Mouse (Mus musculus): ENCODE results near the gene Vmn1r36. TPM values are rescaled to one million over a fixed set of nuclear protein-coding genes. Genes with fewer than 3 reads are reported as not detected.
"Not testable (repeated sequence)": the region's sequence is repeated elsewhere in the genome, so short reads cannot be mapped to it uniquely, and the experiment has no call there.

Gene Vmn1r36
- total RNA-seq (2014; rRNA removed): not detected in 2 replicates
- polyA plus RNA-seq (2015; fragmentation: Nextera tagmentation; extraction: Ambion mirVana): not detected in 2 replicates

GRCm38 (mm10) chr6:66719068-66719467 is at the start of gene Vmn1r36:
TSS of gene Vmn1r36 (minus strand) at chr6:66719168.
- 58% methylated on average over 2 of the region's 2 CpGs for WGBS
- H3K36me3 ChIP-seq (ENCODE audit: insufficient read depth); ATAC-seq: not testable (repeated sequence)

GRCm38 (mm10) chr6:66729082-66729481 is 10.1 kb upstream of the Vmn1r36 start, which contains the start of gene Vmn1r37:
TSS of gene Vmn1r37 (plus strand) at chr6:66729382.
- H3K4me3 ChIP-seq (ENCODE audit: low read depth, low read length); H3K9me3 ChIP-seq (ENCODE audit: low read length); H3K4me2 ChIP-seq (ENCODE audit: low read depth); H3K4me1 ChIP-seq (ENCODE audit: insufficient read depth); H3K36me3 ChIP-seq (ENCODE audit: insufficient read depth); ATAC-seq; H3K9ac ChIP-seq; H3K27me3 ChIP-seq (ENCODE audit: insufficient read depth, low read length); DNase-seq; H3K27ac ChIP-seq (ENCODE audit: low read depth, low read length): not testable (repeated sequence)

More at GRCm38 (mm10) chr6:66719068-66719467, at the start of gene Vmn1r36:
- H3K9me3 ChIP-seq (ENCODE audit: low read length); H3K4me2 ChIP-seq (ENCODE audit: low read depth); H3K27me3 ChIP-seq (ENCODE audit: insufficient read depth, low read length); H3K9ac ChIP-seq; H3K4me1 ChIP-seq (ENCODE audit: insufficient read depth); DNase-seq; H3K27ac ChIP-seq (ENCODE audit: low read depth, low read length); H3K4me3 ChIP-seq (ENCODE audit: low read depth, low read length): not testable (repeated sequence)

- ATAC-seq: no peak
- Histone ChIP-seq H3K4me3 (ENCODE audit: low read depth, low read length) (no peak overlapping the region), H3K36me3 (ENCODE audit: insufficient read depth) (no peaks in the 10 kb centered on the region), H3K27ac (ENCODE audit: low read depth, low read length) (no peak overlapping the region), H3K27me3 (ENCODE audit: insufficient read depth, low read length) (no peaks in the 10 kb centered on the region), H3K4me1 (ENCODE audit: insufficient read depth) (no peaks in the 10 kb centered on the region), H3K9ac (no peak overlapping the region), H3K9me3 (ENCODE audit: low read length) (no peaks in the 10 kb centered on the region), H3K4me2 (ENCODE audit: low read depth) (no peak overlapping the region)
- whole genome bisulfite sequencing: 80% methylated on average over 3 of the region's 3 CpGs
- no peak for DNase-seq
- no peak for TF ChIP-seq CTCF (IDR thresholded peaks at IDR 0.05; ENCODE audit: low read depth)
Observed at GRCm38 (mm10) chr6:66713854-66714253, 5.1 kb downstream of the Vmn1r36 start.

GRCm38 (mm10) chr6:66708901-66709300 is 10.1 kb downstream of the Vmn1r36 start:
- H3K9ac ChIP-seq: no peak overlapping the region
- no peak overlapping the region for H3K27ac ChIP-seq (ENCODE audit: low read depth, low read length)
- no peaks in the 10 kb centered on the region for H3K9me3 ChIP-seq (ENCODE audit: low read length)
- no peaks in the 10 kb centered on the region for H3K27me3 ChIP-seq (ENCODE audit: insufficient read depth, low read length)
- no peak for TF ChIP-seq CTCF (IDR thresholded peaks at IDR 0.05; ENCODE audit: low read depth)
- no peak overlapping the region for H3K4me3 ChIP-seq (ENCODE audit: low read depth, low read length)
- no peaks in the 10 kb centered on the region for H3K4me1 ChIP-seq (ENCODE audit: insufficient read depth)
- no peak for DNase-seq
- H3K4me2 ChIP-seq (ENCODE audit: low read depth): no peak overlapping the region
- no peak for ATAC-seq
- no peaks in the 10 kb centered on the region for H3K36me3 ChIP-seq (ENCODE audit: insufficient read depth)

GRCm38 (mm10) chr6:66685806-66686205 is 33.2 kb downstream of the Vmn1r36 start, which contains the start of gene Vmn1r35:
TSS of gene Vmn1r35 (minus strand) at chr6:66685906.
- no peak for TF ChIP-seq CTCF (IDR thresholded peaks at IDR 0.05; ENCODE audit: low read depth)
- Histone ChIP-seq H3K27ac (ENCODE audit: low read depth, low read length) (no peak within 1 kb of the TSS), H3K9ac (no peak within 1 kb of the TSS), H3K9me3 (ENCODE audit: low read length) (no peaks in the 10 kb centered on the region), H3K4me1 (ENCODE audit: insufficient read depth) (no peaks in the 10 kb centered on the region), H3K4me3 (ENCODE audit: low read depth, low read length) (no peak within 1 kb of the TSS), H3K27me3 (ENCODE audit: insufficient read depth, low read length) (no peaks in the 10 kb centered on the region), H3K36me3 (ENCODE audit: insufficient read depth) (no peaks in the 10 kb centered on the region), H3K4me2 (ENCODE audit: low read depth) (no peak within 1 kb of the TSS)
- DNase-seq (no peak), ATAC-seq (no peak)
- 90% methylated on average over 3 of the region's 3 CpGs for WGBS

Other genes with a start within 250 kb of the Vmn1r36 start
- gene Mad2l1, start 183.8 kb downstream of the Vmn1r36 start, total RNA-seq (2014; rRNA removed): 6.2 and 8.2 TPM in 2 replicates
- 18.3 and 23.0 TPM in 2 replicates for gene Mad2l1, start 183.8 kb downstream of the Vmn1r36 start, polyA plus RNA-seq (2015; fragmentation: Nextera tagmentation; extraction: Ambion mirVana)
- gene Vmn1r32, start 159.1 kb downstream of the Vmn1r36 start, total RNA-seq (2014; rRNA removed): not detected in 2 replicates
- gene Vmn1r32, start 159.1 kb downstream of the Vmn1r36 start, polyA plus RNA-seq (2015; fragmentation: Nextera tagmentation; extraction: Ambion mirVana): not detected in 2 replicates
- gene Vmn1r33, start 100.9 kb downstream of the Vmn1r36 start, total RNA-seq (2014; rRNA removed): not detected in 2 replicates
- gene Vmn1r33, start 100.9 kb downstream of the Vmn1r36 start, polyA plus RNA-seq (2015; fragmentation: Nextera tagmentation; extraction: Ambion mirVana): not detected in 2 replicates
- gene Vmn1r34, start 75.3 kb downstream of the Vmn1r36 start, total RNA-seq (2014; rRNA removed): not detected in 2 replicates
- gene Vmn1r34, start 75.3 kb downstream of the Vmn1r36 start, polyA plus RNA-seq (2015; fragmentation: Nextera tagmentation; extraction: Ambion mirVana): not detected in 2 replicates
- not detected in 2 replicates for gene Vmn1r35, start 33.3 kb downstream of the Vmn1r36 start, total RNA-seq (2014; rRNA removed)
- not detected in 2 replicates for gene Vmn1r35, start 33.3 kb downstream of the Vmn1r36 start, polyA plus RNA-seq (2015; fragmentation: Nextera tagmentation; extraction: Ambion mirVana)
- gene Vmn1r37, start 10.2 kb upstream of the Vmn1r36 start, total RNA-seq (2014; rRNA removed): not detected in 2 replicates
- not detected in 2 replicates for gene Vmn1r37, start 10.2 kb upstream of the Vmn1r36 start, polyA plus RNA-seq (2015; fragmentation: Nextera tagmentation; extraction: Ambion mirVana)
- gene Vmn1r38, start 63.5 kb upstream of the Vmn1r36 start, total RNA-seq (2014; rRNA removed): not detected in 2 replicates
- not detected in 2 replicates for gene Vmn1r38, start 63.5 kb upstream of the Vmn1r36 start, polyA plus RNA-seq (2015; fragmentation: Nextera tagmentation; extraction: Ambion mirVana)
- not detected in 2 replicates for gene Vmn1r39, start 91.4 kb upstream of the Vmn1r36 start, total RNA-seq (2014; rRNA removed)
- not detected in 2 replicates for gene Vmn1r39, start 91.4 kb upstream of the Vmn1r36 start, polyA plus RNA-seq (2015; fragmentation: Nextera tagmentation; extraction: Ambion mirVana)
- 23.5 and 27.8 TPM in 2 replicates for gene Gng12, start 177.2 kb upstream of the Vmn1r36 start, total RNA-seq (2014; rRNA removed)
- 40.5 and 52.0 TPM in 2 replicates for gene Gng12, start 177.2 kb upstream of the Vmn1r36 start, polyA plus RNA-seq (2015; fragmentation: Nextera tagmentation; extraction: Ambion mirVana)